Mouse (Mus musculus) liver, embryonic 16.5 days (tissue): ENCODE measurements around the gene Nrn1. TPM values are rescaled to one million over a fixed set of nuclear protein-coding genes. Genes with fewer than 3 reads are reported as not detected.

Source experiments
- ATAC-seq: fragments of 200-750 bp; cut with Nextera tagmentation; 2 replicates; pipeline ENCODE4 v1.8.0; 2017; ENCODE audit warnings: low read depth, mild to moderate bottlenecking, moderate number of reproducible peaks, moderate library complexity
- H3K27ac ChIP-seq: fragments of 300-500 bp; sonication (generic); 2 replicates; pipeline ENCODE4 v1.5.1; 2014; ENCODE audit warnings: mild to moderate bottlenecking, low read length
- H3K27me3 ChIP-seq: fragments of 300-500 bp; sonication (generic); 2 replicates; pipeline ENCODE4 v1.6.1; 2014; ENCODE audit warnings: low read depth, low read length, mixed read lengths; ENCODE audit not compliant: control insufficient read depth, insufficient read depth
- H3K36me3 ChIP-seq: fragments of 300-500 bp; sonication (generic); 2 replicates; pipeline ENCODE4 v1.6.1; 2014; ENCODE audit warnings: mild to moderate bottlenecking; ENCODE audit not compliant: control insufficient read depth, insufficient read depth
- H3K4me1 ChIP-seq: fragments of 300-500 bp; sonication (generic); 2 replicates; pipeline ENCODE4 v1.6.1; 2014; ENCODE audit warnings: low read depth, low read length, mixed read lengths; ENCODE audit not compliant: control insufficient read depth
- H3K4me2 ChIP-seq: fragments of 300-500 bp; sonication (generic); 2 replicates; pipeline ENCODE4 v1.6.1; 2014; ENCODE audit warnings: low read depth, low read length, mixed read lengths
- H3K4me3 ChIP-seq: fragments of 300-500 bp; sonication (generic); 2 replicates; pipeline ENCODE4 v1.5.1; 2014; ENCODE audit warnings: low read depth, mild to moderate bottlenecking, low read length
- H3K9ac ChIP-seq: fragments of 300-500 bp; sonication (generic); 2 replicates; pipeline ENCODE4 v1.6.1; 2014; ENCODE audit warnings: low read depth, low read length
- H3K9me3 ChIP-seq: fragments of 300-500 bp; sonication (generic); replicated peaks from 2 replicates; pipeline ENCODE4 v1.6.1; 2016; ENCODE audit warnings: low read length; ENCODE audit not compliant: control insufficient read depth
- WGBS: fragments of 180-500 bp; shearing (Covaris S2); extraction: QIAGEN DNeasy Blood & Tissue Kit; methylation state at CpG from one replicate; pipeline ENCODE4 v1.1.7; 2014; ENCODE audit not compliant: insufficient replicate concordance; 5-methylcytosine and 5-hydroxymethylcytosine counted together
- polyA plus RNA-seq: library from polyadenylated mRNA; unstranded; fragments of >200 nt; fragmentation: Nextera tagmentation; extraction: Ambion mirVana; gene quantifications from 2 replicates; pipeline ENCODE4 v1.2.1, GENCODE M21; 2015

The Nrn1 gene
- polyA plus RNA-seq, 1 experiment from 2014 or later: 51.8 TPM

- WGBS: 2% methylated on average over 34 of the region's 34 CpGs
- no peak overlapping the region for H3K27ac ChIP-seq
- H3K4me1 ChIP-seq: peaks cover 3% of the 10 kb centered on the region
- peak overlapping the region; percentile 26; the same call in 1 of the 2 replicates for H3K4me2 ChIP-seq
- no peak for ATAC-seq
- H3K9ac ChIP-seq: no peak overlapping the region
- no peaks in the 10 kb centered on the region for H3K36me3 ChIP-seq
- H3K27me3 ChIP-seq: peaks cover 94% of the 10 kb centered on the region
- H3K9me3 ChIP-seq: no peaks in the 10 kb centered on the region
- peak overlapping the region; percentile 28; the same call in 1 of the 2 replicates for H3K4me3 ChIP-seq
Measured at GRCm38 (mm10) chr13:36726951-36727778, 7.8 kb downstream of the Nrn1 start.

GRCm38 (mm10) chr13:36726551-36726950, 8.4 kb downstream of the Nrn1 start:
- ATAC-seq: no peak
- Histone ChIP-seq H3K36me3 (no peaks in the 10 kb centered on the region), H3K9me3 (no peaks in the 10 kb centered on the region), H3K4me3 (no peak overlapping the region), H3K27ac (no peak overlapping the region), H3K4me1 (peaks cover 3% of the 10 kb centered on the region), H3K9ac (no peak overlapping the region), H3K4me2 (no peak overlapping the region), H3K27me3 (peaks cover 92% of the 10 kb centered on the region)
- 5% methylated on average over 24 of the region's 24 CpGs for WGBS

GRCm38 (mm10) chr13:36725881-36726280, 9.1 kb downstream of the Nrn1 start:
- 5% methylated on average over 8 of the region's 8 CpGs for WGBS
- no peak overlapping the region for H3K27ac ChIP-seq

GRCm38 (mm10) chr13:36724533-36725470, 10.1 kb downstream of the Nrn1 start:
- Histone ChIP-seq H3K36me3 (no peaks in the 10 kb centered on the region), H3K4me1 (peaks cover 3% of the 10 kb centered on the region), H3K4me3 (no peak overlapping the region), H3K9me3 (no peaks in the 10 kb centered on the region), H3K4me2 (peak overlapping the region; percentile 41), H3K27ac (no peak overlapping the region), H3K9ac (no peak overlapping the region), H3K27me3 (peaks cover 77% of the 10 kb centered on the region)
- 2% methylated on average over 40 of the region's 40 CpGs for WGBS
- ATAC-seq: no peak

More at GRCm38 (mm10) chr13:36725881-36726280, 9.1 kb downstream of the Nrn1 start:
- Histone ChIP-seq H3K4me1 (peaks cover 3% of the 10 kb centered on the region), H3K4me2 (no peak overlapping the region), H3K36me3 (no peaks in the 10 kb centered on the region), H3K4me3 (no peak overlapping the region), H3K9ac (no peak overlapping the region), H3K27me3 (peaks cover 86% of the 10 kb centered on the region), H3K9me3 (no peaks in the 10 kb centered on the region)
- no peak for ATAC-seq

- Histone ChIP-seq H3K36me3 (no peaks in the 10 kb centered on the region), H3K9me3 (no peaks in the 10 kb centered on the region), H3K4me2 (0 out of 2 replicates have a peak overlapping the region, but pooled peaks have one; percentile 41), H3K4me1 (peaks cover 3% of the 10 kb centered on the region), H3K27ac (no peak overlapping the region), H3K9ac (no peak overlapping the region), H3K4me3 (no peak overlapping the region), H3K27me3 (peaks cover 67% of the 10 kb centered on the region)
- no peak for ATAC-seq
- 3% methylated on average over 15 of the region's 15 CpGs for WGBS
Measured at GRCm38 (mm10) chr13:36723726-36724300, 11.1 kb downstream of the Nrn1 start.

GRCm38 (mm10) chr13:36722309-36722708, 12.6 kb downstream of the Nrn1 start:
- no peak for ATAC-seq
- peaks cover 3% of the 10 kb centered on the region; the same call in 1 of the 2 replicates for H3K4me1 ChIP-seq
- H3K4me2 ChIP-seq: no peak overlapping the region
- H3K4me3 ChIP-seq: no peak overlapping the region
- H3K9ac ChIP-seq: no peak overlapping the region
- H3K9me3 ChIP-seq: no peaks in the 10 kb centered on the region
- no peak overlapping the region for H3K27ac ChIP-seq
- H3K27me3 ChIP-seq: peaks cover 52% of the 10 kb centered on the region
- H3K36me3 ChIP-seq: no peaks in the 10 kb centered on the region

- Histone ChIP-seq H3K36me3 (no peaks in the 10 kb centered on the region), H3K4me3 (no peak overlapping the region), H3K9me3 (no peaks in the 10 kb centered on the region), H3K27ac (no peak overlapping the region), H3K4me1 (no peaks in the 10 kb centered on the region), H3K27me3 (peaks cover 35% of the 10 kb centered on the region), H3K4me2 (no peak overlapping the region), H3K9ac (no peak overlapping the region)
- 66% methylated on average over 5 of the region's 5 CpGs for WGBS
- ATAC-seq: no peak
Measured at GRCm38 (mm10) chr13:36720297-36721017, 14.5 kb downstream of the Nrn1 start.

- Histone ChIP-seq H3K4me1 (no peaks in the 10 kb centered on the region), H3K4me3 (no peak overlapping the region), H3K27ac (no peak overlapping the region), H3K4me2 (no peak overlapping the region), H3K9ac (no peak overlapping the region), H3K9me3 (no peaks in the 10 kb centered on the region), H3K27me3 (peaks cover 5% of the 10 kb centered on the region), H3K36me3 (no peaks in the 10 kb centered on the region)
- WGBS: 56% methylated on average over 3 of the region's 3 CpGs
- no peak for ATAC-seq
Measured at GRCm38 (mm10) chr13:36717376-36717775, 17.6 kb downstream of the Nrn1 start.
